Mouse (Mus musculus): ENCODE results near the gene Zfp280b.
"Not testable (repeated sequence)": the region's sequence is repeated elsewhere in the genome, so short reads cannot be mapped to it uniquely, and the experiment has no call there.

The Zfp280b gene

DNA sequence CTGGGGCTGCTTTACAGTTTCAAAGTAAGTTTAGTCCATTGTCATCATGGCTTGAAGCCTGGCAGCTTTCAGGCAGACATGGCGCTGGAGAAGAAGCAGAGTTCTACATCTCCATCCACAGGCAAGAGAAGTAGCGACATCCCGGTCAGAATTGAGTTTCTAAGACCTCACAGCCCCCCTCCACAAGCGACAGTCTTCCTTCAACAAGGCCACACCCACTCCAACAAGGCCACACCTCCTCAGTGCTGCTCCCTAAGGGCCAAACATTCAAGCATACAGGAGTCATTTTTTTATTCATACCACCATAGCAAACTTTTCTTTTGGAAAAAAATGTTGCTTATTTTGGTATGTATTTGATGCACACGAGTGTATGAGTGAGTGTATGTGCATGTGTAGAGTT is 2.0 kb upstream of the Zfp280b start:
- DNase-seq (ENCODE audit: low read depth), result peak; percentile 8

DNA sequence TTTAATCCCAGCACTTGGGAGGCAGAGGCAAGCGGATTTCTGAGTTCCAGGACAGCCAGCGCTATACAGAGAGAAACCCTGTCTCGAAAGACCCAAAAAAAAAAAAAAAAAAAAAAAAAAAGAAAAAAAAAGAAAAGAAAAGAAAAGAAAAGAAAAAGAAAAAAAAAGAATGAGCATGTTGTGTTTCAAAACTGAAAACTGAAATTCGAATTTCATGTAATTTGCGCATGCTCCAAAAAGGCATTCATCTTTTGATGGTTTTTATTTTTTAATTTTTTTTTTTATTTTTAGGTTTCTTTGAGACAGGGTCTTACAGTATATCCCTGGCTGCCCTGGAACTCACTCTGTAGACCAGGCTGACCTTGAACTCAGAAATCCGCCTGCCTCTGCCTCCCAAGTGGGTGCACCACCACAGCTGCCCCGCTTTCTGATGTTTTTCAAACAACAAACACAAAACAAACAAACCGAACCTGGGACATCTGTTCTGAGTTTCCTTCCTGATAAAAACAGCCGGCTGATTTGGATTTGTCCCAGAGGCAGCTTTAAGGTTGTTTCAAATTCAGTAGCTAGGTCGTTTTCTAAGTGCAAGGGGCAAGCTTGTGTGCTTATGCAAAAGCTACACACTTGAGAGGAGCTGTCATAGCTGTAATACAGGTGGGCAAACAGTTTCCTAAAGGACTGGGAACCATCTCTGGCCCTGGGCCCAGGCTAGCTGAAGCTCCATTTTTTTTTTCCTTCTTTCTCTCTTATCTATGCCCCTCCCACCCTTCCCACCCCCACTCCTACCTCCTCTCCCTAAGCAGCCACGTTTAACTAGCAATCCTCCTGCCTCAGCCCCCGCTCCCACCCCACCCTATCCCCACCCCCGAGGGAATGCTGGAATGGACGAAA is 694 bp upstream of the Zfp280b start:
- peak; percentile 5 for DNase-seq (ENCODE audit: low read depth)

DNA sequence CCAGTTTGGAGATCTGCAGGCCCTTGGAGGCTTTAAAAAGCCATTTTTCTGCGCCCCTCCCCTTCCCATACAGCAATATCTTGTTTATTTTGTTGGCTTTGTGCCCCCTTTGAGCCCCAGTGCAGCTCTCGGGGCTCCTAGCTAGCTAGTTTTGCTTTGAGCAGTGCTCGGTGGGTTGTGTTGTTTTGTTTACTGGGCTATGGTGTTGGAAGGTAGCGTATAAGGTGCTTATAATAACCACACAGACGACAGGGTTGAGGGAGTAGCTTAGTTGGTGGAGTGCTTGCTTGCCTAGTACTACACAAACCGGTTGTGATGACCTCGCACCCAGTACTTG is 637 bp downstream of the Zfp280b start:
- peak; percentile 5 for DNase-seq (ENCODE audit: low read depth)

DNA sequence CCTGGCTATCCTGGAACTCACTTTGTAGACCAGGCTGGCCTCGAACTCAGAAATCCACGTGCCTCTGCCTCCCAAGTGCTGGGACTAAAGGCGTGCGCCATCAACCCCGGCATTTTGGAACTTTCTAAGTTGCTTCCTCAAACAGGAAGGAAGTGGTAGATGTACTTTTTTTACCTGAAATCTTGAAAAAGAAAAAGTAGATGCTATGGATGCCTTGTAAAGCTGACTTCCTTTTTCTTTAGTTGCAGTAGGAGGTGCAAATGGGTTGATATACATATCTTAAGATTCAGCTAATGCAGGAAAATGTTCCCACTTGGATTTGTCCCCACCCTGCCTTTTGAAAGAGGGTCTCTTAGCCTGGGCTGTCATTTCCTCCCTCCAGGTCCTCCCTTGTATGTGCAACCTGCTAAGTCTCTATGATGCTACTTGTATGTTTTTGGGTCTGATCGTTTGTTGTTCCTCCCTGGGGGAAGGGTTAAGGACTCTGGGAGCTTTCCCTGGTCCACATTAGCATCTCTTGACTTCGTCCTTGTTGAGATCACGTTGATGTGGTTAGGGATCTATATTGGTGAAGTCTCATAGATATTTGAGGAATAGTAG is 1.7 kb downstream of the Zfp280b start:
- no peak for DNase-seq (ENCODE audit: low read depth)

DNA sequence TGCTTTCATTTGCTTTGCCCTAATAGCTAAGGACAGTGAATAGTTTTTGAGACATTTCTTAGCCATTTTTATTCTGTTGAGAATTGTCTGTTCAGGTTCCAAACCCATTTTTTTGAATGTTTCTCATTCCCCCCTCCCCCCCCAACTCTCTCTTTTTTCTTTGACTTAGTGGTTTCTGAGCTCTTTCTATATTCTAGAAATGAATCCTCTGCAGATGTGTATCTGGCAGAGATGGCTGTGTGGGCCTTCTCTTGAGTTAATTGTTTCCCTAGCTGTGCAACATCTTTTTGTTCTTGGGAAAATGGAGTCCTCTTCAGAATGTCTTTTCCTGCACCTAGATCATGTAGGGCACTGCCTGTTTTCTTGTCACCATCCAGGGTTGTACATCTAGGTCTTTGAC is 2.8 kb downstream of the Zfp280b start:
- no peak for DNase-seq (ENCODE audit: low read depth)

DNA sequence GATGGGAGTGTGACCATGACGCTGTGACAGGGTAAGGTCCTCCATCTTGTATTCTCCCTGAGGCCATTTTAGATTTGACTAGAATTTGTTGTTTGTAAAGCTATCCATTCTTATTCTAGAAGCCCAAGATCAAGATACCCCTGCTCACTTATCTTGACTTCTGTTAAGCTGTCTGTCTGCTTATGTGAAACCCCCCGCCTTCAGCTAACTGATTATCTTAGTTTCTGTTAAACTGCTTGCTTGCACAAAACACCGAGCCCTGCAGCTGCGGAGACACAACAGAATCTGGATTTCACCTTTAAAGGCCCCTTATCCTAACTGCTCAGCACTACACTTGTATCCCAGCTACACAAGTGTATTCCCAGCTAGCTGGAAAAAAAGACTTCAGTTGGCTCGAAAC is 4.5 kb downstream of the Zfp280b start:
- DNase-seq (ENCODE audit: low read depth), result no peak

DNA sequence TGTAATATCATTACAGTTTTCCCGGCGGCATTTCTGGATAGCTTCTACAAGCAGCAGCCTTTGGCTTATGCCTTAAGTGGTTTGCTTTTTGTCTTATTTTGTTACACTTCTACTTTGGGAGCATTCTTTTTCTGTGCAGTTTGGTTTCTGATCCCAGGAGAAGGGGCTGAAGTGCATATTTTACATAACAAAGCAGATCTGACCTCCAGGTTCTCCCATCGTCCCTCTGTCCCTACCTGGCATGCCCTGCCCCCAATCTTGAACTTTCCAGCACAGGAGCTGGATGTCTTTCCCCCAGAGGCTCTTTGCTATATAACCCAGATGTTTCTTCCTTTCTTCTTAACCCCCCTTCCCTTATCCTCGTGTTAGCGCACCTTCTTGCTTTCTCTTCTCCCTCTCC is 12.9 kb downstream of the Zfp280b start:
- DNase-seq (ENCODE audit: low read depth), result no peak

DNA sequence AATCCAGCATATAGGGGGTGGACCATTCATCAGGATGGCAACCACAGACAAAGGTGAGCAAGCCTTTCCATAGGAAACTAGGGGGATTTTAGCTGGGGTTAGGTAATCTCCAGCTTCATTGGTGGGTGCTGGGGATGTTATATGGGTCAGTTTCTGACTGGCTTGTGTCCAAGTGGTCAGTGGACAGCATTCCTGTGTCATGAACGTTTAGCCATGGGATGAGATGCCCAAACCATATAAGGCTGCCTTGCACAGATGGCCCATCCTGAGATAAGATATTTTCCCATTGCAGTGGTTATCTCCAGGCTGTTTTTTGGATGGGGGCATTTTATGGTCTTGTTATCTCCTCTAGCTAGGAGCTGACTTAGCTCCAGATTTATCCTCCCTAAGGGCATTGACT is 14.3 kb downstream of the Zfp280b start:
- DNase-seq (ENCODE audit: low read depth), result no peak

DNA sequence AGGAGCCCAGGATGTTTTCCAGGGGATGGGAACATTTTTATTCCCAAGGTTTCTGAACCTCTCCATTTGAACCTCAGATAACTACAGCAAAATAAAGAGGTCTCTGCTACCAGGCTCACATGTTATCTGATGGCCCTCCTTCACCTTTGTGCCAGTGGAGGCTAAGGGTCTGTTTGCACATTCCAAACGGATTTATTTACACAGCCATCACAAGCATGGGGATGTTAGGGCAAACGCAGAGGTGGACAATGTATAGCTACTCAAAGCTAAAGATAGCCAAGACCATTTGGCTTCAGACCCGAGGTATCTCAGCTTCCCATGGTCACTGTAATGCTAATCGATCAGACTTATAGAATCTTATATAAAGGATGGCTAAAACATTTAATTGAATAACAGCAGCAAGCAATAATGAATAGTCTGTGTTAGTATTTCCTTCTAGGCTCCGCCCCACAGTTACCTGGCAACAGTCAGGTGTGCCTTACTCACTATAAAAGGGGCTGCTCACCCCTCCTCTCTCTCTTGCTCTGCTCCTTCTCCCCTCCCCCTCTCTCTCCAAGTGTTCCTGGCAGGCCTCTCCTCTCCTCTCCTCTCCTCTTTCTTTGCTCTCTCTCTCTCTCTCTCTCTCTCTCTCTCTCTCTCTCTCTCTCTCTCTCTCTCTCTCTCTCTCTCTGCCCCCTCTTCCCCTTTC is 14.9 kb downstream of the Zfp280b start:
- DNase-seq (ENCODE audit: low read depth), result no peak

DNA sequence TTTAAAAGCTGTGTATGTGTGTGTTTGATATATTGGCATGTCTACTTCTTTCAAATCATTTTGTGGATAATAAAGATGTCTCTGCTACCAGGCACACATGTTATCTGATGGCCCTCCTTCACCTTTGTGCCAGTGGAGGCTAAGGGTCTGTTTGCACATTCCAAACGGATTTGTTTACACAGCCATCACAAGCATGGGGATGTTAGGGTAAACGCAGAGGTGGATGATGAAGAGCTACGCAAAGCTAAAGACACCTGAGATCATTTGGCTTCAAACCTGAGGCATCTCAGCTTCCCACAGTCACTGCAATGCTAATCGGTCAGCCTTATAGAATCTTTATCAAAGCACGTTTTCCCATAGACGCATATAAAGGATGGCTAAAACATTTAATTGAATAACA is 16.5 kb downstream of the Zfp280b start:
- no peak for DNase-seq (ENCODE audit: low read depth)

DNA sequence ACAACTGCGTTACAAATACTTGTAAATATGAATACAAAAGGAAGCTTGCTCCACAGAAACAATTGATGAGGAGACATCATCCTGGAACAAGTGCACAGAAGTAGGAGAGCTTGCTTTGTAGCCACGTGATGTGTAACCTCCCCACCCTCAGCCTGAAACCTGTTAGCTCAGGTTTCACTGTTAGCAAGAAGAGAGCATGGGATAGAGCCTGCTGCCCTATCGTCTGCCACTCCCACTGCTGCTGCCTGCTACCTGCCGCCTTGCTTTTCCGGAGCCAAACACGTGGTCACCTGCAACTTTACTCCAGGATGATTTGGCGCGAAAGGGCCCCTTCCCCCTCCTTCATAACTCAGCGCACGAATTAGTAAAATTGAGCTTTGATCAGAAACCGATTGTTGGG is 19.4 kb downstream of the Zfp280b start:
- DNase-seq (ENCODE audit: low read depth), result no peak

DNA sequence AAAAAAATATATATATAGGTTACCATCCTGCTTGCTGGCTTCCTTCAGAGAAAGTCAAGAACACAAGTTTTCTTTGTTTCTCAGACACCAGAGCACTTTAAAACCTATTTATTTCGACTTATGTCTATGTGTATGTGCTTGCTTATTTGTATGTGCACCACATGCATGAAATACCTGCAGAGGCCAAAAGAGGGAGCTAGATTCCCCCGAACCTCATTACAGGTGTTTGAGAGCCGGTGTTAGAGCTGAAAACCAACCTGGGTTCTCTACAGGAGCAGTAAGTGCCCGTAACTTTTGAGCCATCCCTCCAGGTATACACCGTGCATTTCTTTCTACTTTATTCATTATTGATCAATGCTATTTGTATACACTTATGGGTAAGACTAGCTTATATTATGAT is 30.0 kb downstream of the Zfp280b start:
- DNase-seq (ENCODE audit: low read depth), result no peak

DNA sequence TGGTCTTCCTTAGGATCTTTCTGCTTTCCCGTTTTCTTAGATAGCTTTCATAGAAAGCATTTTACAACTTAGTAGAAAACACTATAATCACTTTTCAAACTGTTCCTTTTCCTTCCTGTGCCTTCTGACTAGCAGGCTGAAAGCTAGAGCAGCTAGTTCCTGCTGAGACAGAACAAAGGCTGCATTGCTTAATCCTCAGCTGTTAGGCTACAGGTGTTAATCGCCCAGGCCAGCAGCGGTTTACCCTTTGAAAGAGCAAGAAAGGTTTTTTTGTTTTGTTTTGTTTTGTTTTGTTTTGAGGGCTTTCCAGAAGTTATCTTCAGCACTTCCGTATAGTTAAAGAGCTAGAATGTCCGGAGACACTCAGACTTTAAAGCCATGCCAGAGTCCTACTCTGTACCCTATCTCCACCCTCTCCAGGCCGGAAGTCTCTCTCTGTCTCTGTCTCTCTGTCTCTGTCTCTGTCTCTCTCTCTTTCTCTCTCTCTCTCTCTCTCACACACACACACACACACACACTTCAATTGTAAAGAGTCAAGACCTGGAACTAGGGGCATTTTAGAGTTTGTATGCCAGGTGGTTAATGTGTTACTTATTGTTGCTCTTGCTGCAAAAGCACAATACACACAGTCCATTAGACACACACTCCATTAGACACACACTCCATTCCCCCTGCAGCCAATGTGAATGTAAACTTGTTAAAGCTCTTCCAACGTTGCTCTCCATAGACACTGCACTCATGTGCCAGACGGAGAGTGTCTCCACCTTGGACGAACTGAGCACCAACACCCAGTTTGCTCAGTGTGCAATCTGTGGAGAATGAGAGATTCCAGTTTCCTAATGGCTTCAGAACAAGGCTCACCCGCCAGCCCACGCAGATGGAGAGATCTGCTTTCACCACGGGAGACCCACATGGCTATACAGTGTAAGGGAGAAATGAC is 35.5 kb downstream of the Zfp280b start:
- DNase-seq (ENCODE audit: low read depth), result no peak

DNA sequence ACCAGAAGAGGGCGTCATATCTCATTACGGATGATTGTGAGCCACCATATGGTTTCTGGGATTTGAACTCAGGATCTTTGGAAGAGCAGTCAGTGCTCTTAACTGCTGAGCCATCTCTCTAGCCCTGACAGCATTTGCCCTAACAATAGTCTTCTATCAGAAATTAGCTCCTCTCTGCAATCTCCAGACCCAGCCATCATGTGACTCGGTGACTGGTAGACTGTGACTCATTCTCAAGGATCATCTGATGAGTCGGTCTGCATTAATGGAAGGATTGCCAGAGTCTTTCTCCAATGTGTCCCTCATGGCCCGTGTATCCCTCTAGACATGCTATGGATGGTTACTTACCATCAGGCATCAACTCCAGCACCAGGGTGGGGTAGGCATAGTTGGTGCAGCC is 39.6 kb downstream of the Zfp280b start:
- DNase-seq (ENCODE audit: low read depth), result not testable (repeated sequence)

DNA sequence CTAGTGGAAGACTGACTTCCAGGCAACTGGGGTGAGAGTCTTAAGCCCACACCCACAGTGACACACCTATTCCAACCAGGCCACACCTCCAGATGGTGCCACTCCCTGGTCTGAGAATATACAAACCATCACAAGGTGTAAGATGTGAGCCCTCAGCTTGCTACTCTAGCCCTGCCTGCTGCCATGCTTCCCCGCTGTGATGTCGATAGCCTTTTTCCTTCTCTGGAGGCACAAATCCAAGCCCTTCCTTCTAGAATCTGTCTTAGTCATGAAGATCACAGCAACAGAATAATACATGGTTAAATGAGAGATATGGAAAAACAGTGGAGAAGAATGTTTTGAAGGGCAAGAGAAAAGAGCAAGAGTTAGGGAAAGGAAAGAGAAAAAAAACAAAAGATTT is 44.6 kb downstream of the Zfp280b start:
- DNase-seq (ENCODE audit: low read depth), result not testable (repeated sequence)

Measured in c-Kit-positive CD71-negative TER-119-negative erythroid progenitor cells, embryonic 14.5 days (primary cell).